Mouse (Mus musculus) lung, adult 2 months (tissue): ENCODE measurements around the gene Gm10715.
"Not testable (repeated sequence)": the region's sequence is repeated elsewhere in the genome, so short reads cannot be mapped to it uniquely, and the experiment has no call there.

ENCODE experiments used
- CTCF ChIP-seq: fragments of 200-500 bp; IDR thresholded peaks from 2 replicates; pipeline ENCODE4 v1.5.1; 2011; ENCODE audit warnings: mild to moderate bottlenecking, low read length, control low read depth; ENCODE audit not compliant: insufficient read depth
- POLR2A ChIP-seq: fragments of 200-500 bp; IDR thresholded peaks from 2 replicates; pipeline ENCODE4 v1.6.1; 2011; ENCODE audit warnings: low read depth, mild to moderate bottlenecking, control low read depth, low read length, borderline replicate concordance; ENCODE audit errors: extremely low read depth

DNA sequence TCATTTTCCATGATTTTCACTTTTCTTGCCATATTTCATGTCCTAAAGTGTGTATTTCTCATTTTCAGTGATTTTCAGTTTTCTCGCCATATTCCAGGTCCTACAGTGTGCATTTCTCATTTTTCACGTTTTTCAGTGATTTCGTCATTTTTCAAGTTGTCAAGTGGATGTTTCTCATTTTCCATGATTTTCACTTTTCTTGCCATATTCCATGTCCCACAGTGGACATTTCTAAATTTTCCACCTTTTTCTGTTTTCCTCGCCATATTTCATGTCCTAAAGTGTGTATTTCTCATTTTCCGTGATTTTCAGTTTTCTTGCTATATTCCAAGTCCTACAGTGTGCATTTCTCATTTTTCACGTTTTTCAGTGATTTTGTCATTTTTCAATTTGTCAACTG is 20.8 kb upstream of the Gm10715 start:
- not testable (repeated sequence) for TF ChIP-seq POLR2A, CTCF
